Mouse (Mus musculus) G1E (cell line): ENCODE results near the gene Cyb5r1.

Experiments
- CTCF ChIP-seq: IDR thresholded peaks from 2 replicates; pipeline ENCODE4 v1.5.1; 2012; ENCODE audit warnings: low read depth, low read length, inconsistent platforms, mixed read lengths
- GATA1 ChIP-seq: IDR thresholded peaks from 2 replicates; pipeline ENCODE4 v1.6.1; 2012; ENCODE audit warnings: borderline replicate concordance, low read length, inconsistent platforms, mixed read lengths

DNA sequence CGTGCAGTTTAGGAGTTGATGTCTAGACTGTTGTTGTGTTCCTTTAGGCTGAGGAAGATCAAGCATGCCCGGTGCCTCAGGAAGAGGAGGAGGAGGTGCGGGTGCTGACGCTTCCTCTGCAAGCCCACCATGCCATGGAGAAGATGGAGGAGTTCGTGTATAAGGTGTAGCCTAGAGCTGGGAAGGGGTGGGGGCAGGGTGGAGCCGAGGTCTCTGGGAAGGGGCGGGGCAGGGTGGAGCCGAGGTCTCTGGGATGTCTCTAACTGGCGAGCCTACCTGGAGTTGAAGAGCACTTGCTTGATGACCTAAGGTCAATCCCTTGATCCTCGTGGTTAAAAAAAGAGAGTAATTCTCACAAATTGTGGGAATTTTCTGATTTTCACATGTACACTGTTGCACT lies 18.6 kb downstream of the Cyb5r1 start:
- no peak for TF ChIP-seq GATA1
- TF ChIP-seq CTCF: no peak
